Mouse (Mus musculus) left cerebral cortex, adult 2 months (tissue): ENCODE measurements around the gene Bglap2. TPM values are rescaled to one million over a fixed set of nuclear protein-coding genes. Genes with fewer than 3 reads are reported as not detected.

ENCODE experiments used
- DNase-seq, 2 experiments: peaks; one replicate each; pipeline ENCODE4 v3.0.0; 2021 to 2022; ENCODE audit warnings: low spot score in 2 of 2, mixed read lengths in 1 of 2; ENCODE audit errors: extremely low spot score in 1 of 2
- H3K27ac ChIP-seq: fragments of 200-600 bp; 2 replicates; pipeline ENCODE4 v1.8.1; 2022
- H3K4me3 ChIP-seq: fragments of 200-600 bp; 2 replicates; pipeline ENCODE4 v1.8.1; 2022
- CTCF ChIP-seq: fragments of 200-600 bp; IDR thresholded peaks from 2 replicates; pipeline ENCODE4 v1.8.1; 2022; ENCODE audit warnings: antibody characterized with exemption, mild to moderate bottlenecking, moderate library complexity
- intact Hi-C: fragments of 180-260 bp; cut with DNase I; formaldehyde crosslinking; loops from one replicate; pipeline ENCODE4 v1.15.1; 2025
- total RNA-seq, 2 experiments: library from RNA; stranded (reverse); gene quantifications; 2 replicates each; pipeline ENCODE4 v1.2.3; 2021

Bglap2 gene
- total RNA-seq, 2 experiments from 2014 or later, result 1.1 TPM; not detected in 1

DNA sequence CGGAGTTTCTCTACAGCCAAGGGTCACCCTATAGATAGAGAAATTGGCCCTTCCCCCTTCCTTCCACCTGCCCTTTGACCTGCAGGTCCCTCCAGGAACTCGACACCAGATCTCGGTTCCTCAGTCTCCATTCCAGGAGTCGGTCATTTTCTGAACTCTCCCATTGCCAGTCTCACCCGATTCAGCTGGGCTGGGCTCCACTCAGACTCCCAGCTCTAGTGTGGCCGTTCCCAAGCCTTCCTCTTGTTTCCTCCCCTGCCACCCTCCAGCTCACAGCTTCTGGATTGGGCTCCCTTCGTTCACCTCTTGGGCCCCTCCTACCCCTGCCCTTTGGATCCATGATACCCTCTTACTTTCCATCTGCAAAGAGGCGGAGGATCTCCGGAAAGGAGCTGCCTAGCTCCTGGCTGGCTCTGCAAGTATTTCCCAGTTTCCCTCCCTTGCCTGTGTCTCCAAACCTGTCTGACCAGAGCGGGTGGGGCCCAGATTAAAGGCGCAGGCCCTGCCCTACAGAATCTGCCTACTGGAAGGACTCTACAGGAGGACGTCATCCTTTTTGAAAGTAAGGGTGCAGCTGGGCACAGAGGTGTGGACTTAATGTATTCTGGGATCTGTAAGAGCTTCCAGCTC, 44.4 kb downstream of the Bglap2 start:
- DNase-seq, result no peak
- intact Hi-C loops, result no loop called here
- TF ChIP-seq CTCF, result no peak
- H3K4me3 ChIP-seq, result no peak overlapping the region
- H3K27ac ChIP-seq, result no peak overlapping the region

DNA sequence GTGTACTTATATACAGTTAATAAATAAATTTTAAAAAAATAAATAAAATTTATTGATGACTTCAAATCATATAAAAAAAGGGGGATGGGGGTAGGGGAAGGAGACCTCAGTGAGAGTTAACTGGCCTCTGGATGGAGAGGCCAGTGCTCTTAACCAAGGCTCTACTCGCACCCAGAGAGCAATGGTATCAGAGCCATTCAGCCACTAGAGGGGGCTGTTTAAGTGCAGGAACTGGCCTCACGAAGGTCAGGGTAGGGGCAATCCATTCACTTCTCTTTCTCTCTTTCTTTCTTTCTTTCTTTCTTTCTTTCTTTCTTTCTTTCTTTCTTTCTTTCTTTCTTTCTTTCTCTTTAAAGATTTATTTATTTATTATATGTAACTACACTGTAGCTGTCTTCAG, 47.2 kb downstream of the Bglap2 start:
- TF ChIP-seq CTCF, result peak; percentile 71
- no peak overlapping the region for H3K4me3 ChIP-seq

DNA sequence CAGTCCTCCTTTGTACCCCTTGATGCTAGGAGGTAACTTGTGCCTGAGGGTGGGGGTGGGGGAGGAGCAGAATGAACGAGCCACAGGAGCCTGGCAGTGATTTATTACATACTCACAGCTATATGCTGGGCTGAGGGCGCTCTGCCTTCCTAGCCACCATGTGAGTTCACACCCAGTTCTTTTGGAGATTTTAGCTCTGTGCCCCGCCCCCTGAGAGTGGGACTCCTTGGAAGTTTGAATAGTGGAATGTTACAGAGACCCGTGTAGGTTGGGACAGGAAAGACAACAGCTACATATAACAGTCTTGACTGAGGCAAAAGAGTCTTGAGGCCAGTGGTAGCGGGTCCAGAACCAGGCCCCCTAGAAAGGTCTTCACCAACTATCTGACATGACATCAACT, 49.5 kb downstream of the Bglap2 start:
- no peak for TF ChIP-seq CTCF
- intact Hi-C loops, result no loop called here
- no peak overlapping the region for H3K4me3 ChIP-seq
- DNase-seq, result no peak
- no peak overlapping the region for H3K27ac ChIP-seq

More for the DNA sequence above, 47.2 kb downstream of the Bglap2 start:
- intact Hi-C loops, result no loop called here
- no peak overlapping the region for H3K27ac ChIP-seq
- DNase-seq, result no peak

Other genes with a start within 250 kb of the Bglap2 start
- 100 to 1,000 TPM; 223 to 225 TPM for gene Mef2d, start 236.3 kb downstream of the Bglap2 start, total RNA-seq
- gene Rhbg, start 124.0 kb downstream of the Bglap2 start, total RNA-seq, result not detected
- under 1 TPM in 1 of 2 experiments, not detected in 1; 0.59 TPM for gene Gm38392, start 91.5 kb downstream of the Bglap2 start, total RNA-seq
- 1 to 10 TPM; 3.7 to 3.8 TPM for gene Tsacc, start 81.7 kb downstream of the Bglap2 start, total RNA-seq
- gene Cct3, start 81.6 kb downstream of the Bglap2 start, total RNA-seq, result 100 to 1,000 TPM; 168 to 170 TPM
- gene Glmp, start 53.7 kb downstream of the Bglap2 start, total RNA-seq, result 10 to 100 TPM; 77.5 to 91.1 TPM
- gene Tmem79, start 42.6 kb downstream of the Bglap2 start, total RNA-seq, result 1 to 10 TPM; 1.2 to 1.4 TPM
- 10 to 100 TPM; 78.3 to 79.5 TPM for gene Smg5, start 42.4 kb downstream of the Bglap2 start, total RNA-seq
- gene Paqr6, start 14.1 kb downstream of the Bglap2 start, total RNA-seq, result 1 to 10 TPM; 8.7 to 8.8 TPM
- gene Bglap3, start 6.0 kb downstream of the Bglap2 start, total RNA-seq, result under 1 TPM; 0.49 to 0.57 TPM
- gene Bglap, start 5.8 kb upstream of the Bglap2 start, total RNA-seq, result 1 to 10 TPM; 1.4 to 1.6 TPM
- gene Pmf1, start 31.6 kb upstream of the Bglap2 start, total RNA-seq, result 1 to 10 TPM; 6.5 to 6.6 TPM
- gene Slc25a44, start 46.4 kb upstream of the Bglap2 start, total RNA-seq, result 10 to 100 TPM; 75.8 to 77.6 TPM
- gene Sema4a, start 82.5 kb upstream of the Bglap2 start, total RNA-seq, result 10 to 100 TPM; 68.7 to 71.2 TPM
- gene Lmna, start 131.3 kb upstream of the Bglap2 start, total RNA-seq, result 10 to 100 TPM; 59.3 to 61.7 TPM
- gene Mex3a, start 153.7 kb upstream of the Bglap2 start, total RNA-seq, result 1 to 10 TPM; 3.2 TPM
- not detected for gene Rab25, start 169.6 kb upstream of the Bglap2 start, total RNA-seq
- gene Lamtor2, start 174.4 kb upstream of the Bglap2 start, total RNA-seq, result 10 to 100 TPM; 98.3 to 99.1 TPM
- 100 to 1,000 TPM; 137 to 148 TPM for gene Ubqln4, start 175.1 kb upstream of the Bglap2 start, total RNA-seq
- 10 to 100 TPM; 90.2 to 90.3 TPM for gene Ssr2, start 197.2 kb upstream of the Bglap2 start, total RNA-seq
- 100 to 1,000 TPM; 239 to 266 TPM for gene Arhgef2, start 227.3 kb upstream of the Bglap2 start, total RNA-seq